Mouse (Mus musculus): Measurements from ENCODE around the gene Sik3. TPM values are rescaled to one million over a fixed set of nuclear protein-coding genes. Genes with fewer than 3 reads are reported as not detected.

Sik3 gene
- polyA plus RNA-seq, 1 experiment: 29.4 TPM

DNA sequence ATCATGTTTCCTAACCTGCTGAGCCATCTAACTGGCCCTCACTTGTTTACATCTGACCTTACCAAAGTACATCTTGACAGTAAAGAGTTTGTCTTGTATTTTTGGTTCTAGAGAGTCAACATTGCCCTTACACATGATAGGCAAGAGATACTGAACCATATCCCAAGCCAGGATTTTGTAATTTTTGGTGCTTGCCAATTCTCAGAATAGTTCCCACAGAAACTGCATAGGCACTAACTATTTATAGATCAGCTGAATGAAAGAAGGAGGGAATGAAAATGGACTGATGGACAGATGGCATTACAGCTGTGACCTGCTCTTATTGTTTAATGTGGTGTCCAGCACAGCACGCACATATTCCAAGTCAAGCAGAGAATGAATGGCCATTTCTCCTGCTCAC is 128.2 kb downstream of the Sik3 start:
- Histone ChIP-seq H3ac (ENCODE audit: control insufficient read depth, insufficient read length) (no peak overlapping the region), H3K79me2 (ENCODE audit: control insufficient read depth, insufficient read depth) (no peaks in the 10 kb centered on the region), H3K4me3 (no peak overlapping the region), H3K27me3 (ENCODE audit: control insufficient read depth, insufficient read depth, insufficient read length) (no peaks in the 10 kb centered on the region), H3K36me3 (ENCODE audit: control insufficient read depth, insufficient read depth) (no peaks in the 10 kb centered on the region), H3K4me2 (ENCODE audit: low read depth) (no peak overlapping the region)
- no peak for TF ChIP-seq POLR2AphosphoS2 (IDR thresholded peaks at IDR 0.05; ENCODE audit: insufficient read length, low read depth)

DNA sequence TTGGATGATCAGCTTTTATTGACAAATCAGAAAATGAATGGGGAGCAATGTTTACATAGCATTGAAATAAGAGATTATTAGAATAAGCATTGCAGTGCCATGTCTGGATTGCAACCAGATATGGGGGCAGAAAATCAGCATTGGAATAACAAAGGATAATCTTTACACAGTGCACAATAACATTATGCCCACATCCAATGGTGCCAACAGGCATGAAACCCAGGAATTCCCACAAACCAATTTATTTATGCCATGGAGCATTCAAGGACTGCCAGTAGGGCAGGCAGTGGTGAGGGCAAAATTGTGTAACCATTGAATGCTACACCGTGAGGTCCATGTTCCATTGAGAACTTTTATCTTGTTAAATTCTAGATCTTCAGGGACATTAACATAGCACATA is 129.4 kb downstream of the Sik3 start:
- Histone ChIP-seq H3K4me2 (ENCODE audit: low read depth) (no peak overlapping the region), H3ac (ENCODE audit: control insufficient read depth, insufficient read length) (no peak overlapping the region), H3K27me3 (ENCODE audit: control insufficient read depth, insufficient read depth, insufficient read length) (no peaks in the 10 kb centered on the region), H3K79me2 (ENCODE audit: control insufficient read depth, insufficient read depth) (no peaks in the 10 kb centered on the region), H3K36me3 (ENCODE audit: control insufficient read depth, insufficient read depth) (no peaks in the 10 kb centered on the region), H3K4me3 (no peak overlapping the region)
- TF ChIP-seq MYOD1 (IDR thresholded peaks at IDR 0.05; ENCODE audit: control insufficient read depth in 1 of 3, insufficient read length in 2 of 3, low read depth in 2 of 3) (no peak), POLR2AphosphoS2 (IDR thresholded peaks at IDR 0.05; ENCODE audit: insufficient read length, low read depth) (no peak), TCF3 (IDR thresholded peaks at IDR 0.05; ENCODE audit: insufficient read length, low read depth) (no peak), E2F4 (IDR thresholded peaks at IDR 0.05; ENCODE audit: insufficient read depth) (no peak), REST (IDR thresholded peaks at IDR 0.05; ENCODE audit: insufficient read depth, insufficient read length) (no peak), MYOG (IDR thresholded peaks at IDR 0.05; ENCODE audit: control insufficient read depth in 1 of 3, insufficient read depth in 1 of 3, insufficient read length in 2 of 3, low read depth in 2 of 3) (no peak), SRF (IDR thresholded peaks at IDR 0.05; ENCODE audit: control insufficient read depth, insufficient read length, low read depth) (no peak), POLR2A (IDR thresholded peaks at IDR 0.05; ENCODE audit: insufficient read length, low read depth) (no peak), CEBPB (IDR thresholded peaks at IDR 0.05; ENCODE audit: insufficient read depth, poor library complexity, severe bottlenecking) (no peak), USF1 (IDR thresholded peaks at IDR 0.05; ENCODE audit: low read depth) (no peak)

DNA sequence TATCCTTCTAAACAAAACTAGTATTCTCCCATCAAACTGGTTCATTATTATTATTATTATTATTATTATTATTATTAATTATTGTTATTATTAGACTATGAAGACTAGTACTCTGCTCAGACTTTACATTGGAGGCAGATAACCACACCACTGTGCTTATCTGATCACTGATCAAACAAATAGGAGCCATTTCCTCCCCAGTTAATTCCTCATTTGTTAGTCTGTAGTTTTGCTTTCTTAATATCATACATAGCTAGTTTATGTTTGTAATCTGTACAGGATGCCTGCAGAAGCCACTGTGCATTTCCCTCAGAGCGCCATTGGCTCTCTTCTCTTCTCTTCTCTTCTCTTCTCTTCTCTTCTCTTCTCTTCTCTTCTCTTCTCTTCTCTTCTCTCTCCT is 129.9 kb downstream of the Sik3 start:
- Histone ChIP-seq H3K4me2 (ENCODE audit: low read depth) (no peak overlapping the region), H3K27me3 (ENCODE audit: control insufficient read depth, insufficient read depth, insufficient read length) (no peaks in the 10 kb centered on the region), H3K79me2 (ENCODE audit: control insufficient read depth, insufficient read depth) (no peaks in the 10 kb centered on the region), H3ac (ENCODE audit: control insufficient read depth, insufficient read length) (no peak overlapping the region), H3K4me3 (no peak overlapping the region), H3K36me3 (ENCODE audit: control insufficient read depth, insufficient read depth) (no peaks in the 10 kb centered on the region)
- TF ChIP-seq MYOG (IDR thresholded peaks at IDR 0.05; ENCODE audit: control insufficient read depth in 1 of 3, insufficient read depth in 1 of 3, insufficient read length in 2 of 3, low read depth in 2 of 3): no peak
- TF ChIP-seq CEBPB (IDR thresholded peaks at IDR 0.05; ENCODE audit: insufficient read depth, poor library complexity, severe bottlenecking): no peak
- TF ChIP-seq USF1 (IDR thresholded peaks at IDR 0.05; ENCODE audit: low read depth): no peak
- no peak for TF ChIP-seq TCF3 (IDR thresholded peaks at IDR 0.05; ENCODE audit: insufficient read length, low read depth)
- TF ChIP-seq TCF12 (IDR thresholded peaks at IDR 0.05; ENCODE audit: insufficient read depth, poor library complexity, severe bottlenecking): no peak
- no peak for TF ChIP-seq POLR2A (IDR thresholded peaks at IDR 0.05; ENCODE audit: insufficient read length, low read depth)
- no peak for TF ChIP-seq MAX (IDR thresholded peaks at IDR 0.05; ENCODE audit: low read depth)
- no peak for TF ChIP-seq E2F4 (IDR thresholded peaks at IDR 0.05; ENCODE audit: insufficient read depth)
- no peak for TF ChIP-seq POLR2AphosphoS2 (IDR thresholded peaks at IDR 0.05; ENCODE audit: insufficient read length, low read depth)
- no peak for TF ChIP-seq MYOD1 (IDR thresholded peaks at IDR 0.05; ENCODE audit: control insufficient read depth in 1 of 3, insufficient read length in 2 of 3, low read depth in 2 of 3)
- no peak for TF ChIP-seq SRF (IDR thresholded peaks at IDR 0.05; ENCODE audit: control insufficient read depth, insufficient read length, low read depth)

DNA sequence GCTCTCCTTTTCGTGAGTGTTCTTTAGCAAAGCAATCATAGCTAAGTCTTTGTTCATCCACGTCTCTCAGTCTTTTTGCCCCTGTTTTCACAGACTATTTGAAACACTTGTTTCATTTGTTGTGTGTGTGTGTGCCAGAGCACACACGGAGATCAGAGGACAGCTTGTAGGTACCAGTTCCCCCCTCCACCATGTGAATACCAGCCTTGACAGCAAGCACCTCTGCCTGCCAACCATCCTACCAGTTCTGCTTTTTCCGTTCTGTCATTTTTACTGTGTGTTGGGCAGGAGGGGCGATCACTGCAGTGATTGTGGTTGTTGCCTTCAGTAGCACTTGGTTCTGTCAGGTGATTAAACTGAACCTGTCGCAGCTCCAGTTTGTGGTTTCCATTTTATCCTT is 132.4 kb downstream of the Sik3 start:
- TF ChIP-seq MYOG (IDR thresholded peaks at IDR 0.05; ENCODE audit: control insufficient read depth in 1 of 3, insufficient read depth in 1 of 3, insufficient read length in 2 of 3, low read depth in 2 of 3) (no peak), POLR2AphosphoS2 (IDR thresholded peaks at IDR 0.05; ENCODE audit: insufficient read length, low read depth) (no peak), MAX (IDR thresholded peaks at IDR 0.05; ENCODE audit: low read depth) (no peak), SRF (IDR thresholded peaks at IDR 0.05; ENCODE audit: control insufficient read depth, insufficient read length, low read depth) (no peak), CEBPB (IDR thresholded peaks at IDR 0.05; ENCODE audit: insufficient read depth, poor library complexity, severe bottlenecking) (no peak), POLR2A (IDR thresholded peaks at IDR 0.05; ENCODE audit: insufficient read length, low read depth) (no peak), MYOD1 (IDR thresholded peaks at IDR 0.05; ENCODE audit: control insufficient read depth in 1 of 3, insufficient read length in 2 of 3, low read depth in 2 of 3) (no peak), TCF3 (IDR thresholded peaks at IDR 0.05; ENCODE audit: insufficient read length, low read depth) (no peak), USF1 (IDR thresholded peaks at IDR 0.05; ENCODE audit: low read depth) (no peak), REST (IDR thresholded peaks at IDR 0.05; ENCODE audit: insufficient read depth, insufficient read length) (no peak), TCF12 (IDR thresholded peaks at IDR 0.05; ENCODE audit: insufficient read depth, poor library complexity, severe bottlenecking) (no peak), E2F4 (IDR thresholded peaks at IDR 0.05; ENCODE audit: insufficient read depth) (no peak)
- no peak overlapping the region for H3K4me2 ChIP-seq (ENCODE audit: low read depth)
- H3K27me3 ChIP-seq (ENCODE audit: control insufficient read depth, insufficient read depth, insufficient read length): no peaks in the 10 kb centered on the region
- no peak overlapping the region for H3ac ChIP-seq (ENCODE audit: control insufficient read depth, insufficient read length)
- no peaks in the 10 kb centered on the region for H3K79me2 ChIP-seq (ENCODE audit: control insufficient read depth, insufficient read depth)
- no peak overlapping the region for H3K4me3 ChIP-seq
- H3K36me3 ChIP-seq (ENCODE audit: control insufficient read depth, insufficient read depth): no peaks in the 10 kb centered on the region

DNA sequence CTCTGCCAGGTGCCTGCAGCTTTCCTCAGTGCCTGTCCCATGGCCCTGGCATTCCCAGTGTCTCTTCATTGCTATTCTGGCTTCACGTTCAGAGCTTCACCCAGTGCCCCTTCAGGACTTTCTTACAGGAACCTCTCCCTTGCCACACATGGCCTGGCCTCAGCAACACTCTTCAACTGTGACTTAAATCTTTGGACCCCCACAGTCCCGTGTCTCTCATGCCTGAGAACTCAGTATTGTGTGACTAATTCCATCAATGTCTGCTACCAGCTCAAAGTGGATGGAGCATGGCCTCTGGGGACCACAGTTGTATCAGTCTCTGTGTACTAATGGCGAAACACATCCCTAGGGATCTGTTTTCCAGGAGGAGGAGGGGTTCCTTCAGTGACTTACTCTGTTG is 133.8 kb downstream of the Sik3 start:
- Histone ChIP-seq H3K4me3 (no peak overlapping the region), H3ac (ENCODE audit: control insufficient read depth, insufficient read length) (no peak overlapping the region), H3K27me3 (ENCODE audit: control insufficient read depth, insufficient read depth, insufficient read length) (no peaks in the 10 kb centered on the region), H3K79me2 (ENCODE audit: control insufficient read depth, insufficient read depth) (no peaks in the 10 kb centered on the region), H3K4me2 (ENCODE audit: low read depth) (no peak overlapping the region), H3K36me3 (ENCODE audit: control insufficient read depth, insufficient read depth) (no peaks in the 10 kb centered on the region)
- TF ChIP-seq TCF3 (IDR thresholded peaks at IDR 0.05; ENCODE audit: insufficient read length, low read depth) (no peak), USF1 (IDR thresholded peaks at IDR 0.05; ENCODE audit: low read depth) (no peak), REST (IDR thresholded peaks at IDR 0.05; ENCODE audit: insufficient read depth, insufficient read length) (no peak), POLR2AphosphoS2 (IDR thresholded peaks at IDR 0.05; ENCODE audit: insufficient read length, low read depth) (no peak), E2F4 (IDR thresholded peaks at IDR 0.05; ENCODE audit: insufficient read depth) (no peak), MAX (IDR thresholded peaks at IDR 0.05; ENCODE audit: low read depth) (no peak), SRF (IDR thresholded peaks at IDR 0.05; ENCODE audit: control insufficient read depth, insufficient read length, low read depth) (no peak), CEBPB (IDR thresholded peaks at IDR 0.05; ENCODE audit: insufficient read depth, poor library complexity, severe bottlenecking) (no peak), MYOG (IDR thresholded peaks at IDR 0.05; ENCODE audit: control insufficient read depth in 1 of 3, insufficient read depth in 1 of 3, insufficient read length in 2 of 3, low read depth in 2 of 3) (no peak), TCF12 (IDR thresholded peaks at IDR 0.05; ENCODE audit: insufficient read depth, poor library complexity, severe bottlenecking) (no peak)
